ENCODE assay signal across 25 mouse cellular contexts in the genomic region with DNA sequence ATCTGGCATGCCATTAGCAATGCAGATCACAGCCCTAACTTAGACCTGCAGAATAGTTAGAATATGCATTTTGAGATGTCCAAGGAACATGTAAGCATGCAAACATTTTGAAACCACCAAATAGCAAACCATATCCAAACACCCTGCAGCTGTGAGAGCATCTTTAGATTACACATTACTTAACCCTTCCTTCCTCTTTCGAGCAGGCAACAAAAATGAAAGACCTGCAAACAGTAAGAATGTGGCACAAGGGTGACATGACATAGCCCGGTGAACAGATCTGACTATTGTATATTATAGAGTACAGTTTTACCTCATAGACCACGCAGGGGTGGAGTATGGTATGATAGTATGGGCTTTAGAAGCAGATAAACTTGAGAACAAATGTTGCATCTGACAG.
"Had no signal": no experiment of that assay in that cellular context is flagged by ENCODE, and none has a peak within 500 bp of the region (broad histone marks: within the 10 kb centered on the region; RNA-seq: fewer than 3 reads in every experiment).

No protein-coding gene starts in this region.

- H3K4me2 ChIP-seq: limb, embryonic 12.5 days; limb, embryonic 15.5 days; liver, embryonic 11.5 days; lung, embryonic 14.5 days; midbrain, embryonic 12.5 days; midbrain, embryonic 15.5 days; neural tube, embryonic 12.5 days; neural tube, embryonic 15.5 days had no signal

- H3K27ac ChIP-seq: kidney, postnatal 0 days; layer of hippocampus, adult 2 months; left cerebral cortex, adult 2 months; limb, embryonic 12.5 days; limb, embryonic 15.5 days; liver, embryonic 14.5 days; macrophage; midbrain, embryonic 12.5 days; midbrain, embryonic 15.5 days; neural tube, embryonic 12.5 days; neural tube, embryonic 15.5 days; stomach, postnatal 0 days had no signal

- H3K27me3 ChIP-seq: limb, embryonic 12.5 days; limb, embryonic 15.5 days; midbrain, embryonic 12.5 days; midbrain, embryonic 15.5 days; neural tube, embryonic 12.5 days; neural tube, embryonic 15.5 days had no signal

- DNase-seq: kidney, postnatal 25 days; layer of hippocampus, postnatal 36 days; left cerebral cortex, postnatal 4 days; liver, postnatal 0 days; lung, embryonic 14.5 days; right cerebral cortex, adult 18-20 months; right cerebral cortex, postnatal 14 days; right cerebral cortex, postnatal 4 days; thymus, adult 2 months; thymus, postnatal 14 days; thymus, postnatal 4 days had no signal

- ATAC-seq: liver, postnatal 0 days; lung, postnatal 0 days; midbrain, embryonic 15.5 days had no signal

- H3K4me3 ChIP-seq: layer of hippocampus, adult 2 months; left cerebral cortex, adult 2 months; limb, embryonic 12.5 days; limb, embryonic 15.5 days; midbrain, embryonic 12.5 days; midbrain, embryonic 15.5 days; neural tube, embryonic 12.5 days; neural tube, embryonic 15.5 days had no signal

- H3K4me1 ChIP-seq: limb, embryonic 12.5 days; limb, embryonic 15.5 days; midbrain, embryonic 12.5 days; midbrain, embryonic 15.5 days; neural tube, embryonic 12.5 days; neural tube, embryonic 15.5 days had no signal

- H3K36me3 ChIP-seq: limb, embryonic 12.5 days; limb, embryonic 15.5 days; midbrain, embryonic 12.5 days; midbrain, embryonic 15.5 days; neural tube, embryonic 12.5 days; neural tube, embryonic 15.5 days had no signal

- H3K9me3 ChIP-seq: limb, embryonic 12.5 days; limb, embryonic 15.5 days; midbrain, embryonic 12.5 days; midbrain, embryonic 15.5 days; neural tube, embryonic 12.5 days; neural tube, embryonic 15.5 days had no signal

- H3K9ac ChIP-seq: limb, embryonic 12.5 days; limb, embryonic 15.5 days; liver, embryonic 14.5 days; liver, postnatal 0 days; lung, embryonic 14.5 days; midbrain, embryonic 12.5 days; midbrain, embryonic 15.5 days; neural tube, embryonic 12.5 days; neural tube, embryonic 15.5 days had no signal
